Mouse (Mus musculus) forebrain, embryonic 15.5 days (tissue): Measurements from ENCODE around the gene Ipo5. TPM values are rescaled to one million over a fixed set of nuclear protein-coding genes. Genes with fewer than 3 reads are reported as not detected.

Experiments
- ATAC-seq: fragments of 200-750 bp; cut with Nextera tagmentation; replicated peaks from 2 replicates; pipeline ENCODE4 v1.8.0; 2017; ENCODE audit warnings: mild to moderate bottlenecking, moderate TSS enrichment, moderate library complexity
- H3K27ac ChIP-seq: fragments of 300-500 bp; sonication (generic); replicated peaks from 2 replicates; pipeline ENCODE4 v1.5.1; 2015; ENCODE audit warnings: mild to moderate bottlenecking, inconsistent platforms
- H3K27me3 ChIP-seq: fragments of 300-500 bp; sonication (generic); 2 replicates; pipeline ENCODE4 v1.6.1; 2015; ENCODE audit warnings: inconsistent platforms
- H3K36me3 ChIP-seq: fragments of 300-500 bp; sonication (generic); 2 replicates; pipeline ENCODE4 v1.6.1; 2015; ENCODE audit warnings: mild to moderate bottlenecking, inconsistent platforms
- H3K4me1 ChIP-seq: fragments of 300-500 bp; sonication (generic); 2 replicates; pipeline ENCODE4 v1.6.1; 2015; ENCODE audit warnings: inconsistent platforms
- H3K4me2 ChIP-seq: fragments of 300-500 bp; sonication (generic); replicated peaks from 2 replicates; pipeline ENCODE4 v1.6.1; 2015; ENCODE audit warnings: mild to moderate bottlenecking, inconsistent platforms
- H3K4me3 ChIP-seq: fragments of 300-500 bp; sonication (generic); 2 replicates; pipeline ENCODE4 v1.5.1; 2015; ENCODE audit warnings: mild to moderate bottlenecking, inconsistent platforms
- H3K9ac ChIP-seq: fragments of 300-500 bp; sonication (generic); replicated peaks from 2 replicates; pipeline ENCODE4 v1.6.1; 2015; ENCODE audit warnings: mild to moderate bottlenecking, inconsistent platforms
- H3K9me3 ChIP-seq: fragments of 300-500 bp; sonication (generic); 2 replicates; pipeline ENCODE4 v1.6.1; 2016; ENCODE audit warnings: inconsistent platforms
- WGBS: fragments of 180-500 bp; shearing (Covaris S2); methylation state at CpG from one replicate; pipeline ENCODE4 v1.1.7; 2015; ENCODE audit warnings: mixed read lengths; 5-methylcytosine and 5-hydroxymethylcytosine counted together
- polyA plus RNA-seq: library from polyadenylated mRNA; unstranded; fragments of >200 nt; fragmentation: Nextera tagmentation; extraction: Ambion mirVana; gene quantifications from 2 replicates; pipeline ENCODE4 v1.2.1, GENCODE M21; 2015

Gene Ipo5
- polyA plus RNA-seq, 1 experiment from 2014 or later = 84.0 TPM

- Histone ChIP-seq H3K36me3 (peaks cover 83% of the 10 kb centered on the region), H3K27me3 (no peaks in the 10 kb centered on the region), H3K27ac (no peak overlapping the region), H3K4me1 (no peaks in the 10 kb centered on the region), H3K4me3 (no peak overlapping the region), H3K4me2 (no peak overlapping the region), H3K9ac (no peak overlapping the region), H3K9me3 (no peaks in the 10 kb centered on the region)
- 92% methylated on average over 14 of the region's 14 CpGs for WGBS
- ATAC-seq = no peak
Observed at GRCm38 (mm10) chr14:120925731-120926585, 14.9 kb downstream of the Ipo5 start.

- Histone ChIP-seq H3K9ac (no peak overlapping the region), H3K27ac (no peak overlapping the region), H3K9me3 (no peaks in the 10 kb centered on the region), H3K4me3 (no peak overlapping the region), H3K36me3 (peaks cover 70% of the 10 kb centered on the region), H3K4me1 (no peaks in the 10 kb centered on the region), H3K4me2 (no peak overlapping the region), H3K27me3 (no peaks in the 10 kb centered on the region)
- ATAC-seq = no peak
- WGBS = 80% methylated on average over 4 of the region's 4 CpGs
Observed at GRCm38 (mm10) chr14:120931236-120931635, 20.2 kb downstream of the Ipo5 start.

- Histone ChIP-seq H3K4me3 (no peak overlapping the region), H3K27ac (no peak overlapping the region), H3K27me3 (no peaks in the 10 kb centered on the region), H3K4me1 (no peaks in the 10 kb centered on the region), H3K9me3 (no peaks in the 10 kb centered on the region), H3K4me2 (no peak overlapping the region), H3K9ac (no peak overlapping the region), H3K36me3 (peaks cover 68% of the 10 kb centered on the region)
- no peak for ATAC-seq
- 92% methylated on average over 8 of the region's 8 CpGs for WGBS
Observed at GRCm38 (mm10) chr14:120933624-120934023, 22.6 kb downstream of the Ipo5 start.

GRCm38 (mm10) chr14:120937102-120937501 is 26.1 kb downstream of the Ipo5 start:
- Histone ChIP-seq H3K27ac (no peak overlapping the region), H3K36me3 (peaks cover 88% of the 10 kb centered on the region), H3K27me3 (no peaks in the 10 kb centered on the region), H3K4me1 (no peaks in the 10 kb centered on the region), H3K9ac (no peak overlapping the region), H3K4me3 (no peak overlapping the region), H3K4me2 (no peak overlapping the region), H3K9me3 (no peaks in the 10 kb centered on the region)
- ATAC-seq = no peak
- WGBS = 67% methylated on average over 1 of the region's 1 CpGs

- no peak for ATAC-seq
- Histone ChIP-seq H3K36me3 (peaks cover 84% of the 10 kb centered on the region), H3K9ac (no peak overlapping the region), H3K9me3 (no peaks in the 10 kb centered on the region), H3K27me3 (no peaks in the 10 kb centered on the region), H3K4me3 (no peak overlapping the region), H3K4me2 (no peak overlapping the region), H3K27ac (no peak overlapping the region), H3K4me1 (peaks cover 8% of the 10 kb centered on the region; the same call in 1 of the 2 replicates)
- WGBS = 94% methylated on average over 9 of the region's 9 CpGs
Observed at GRCm38 (mm10) chr14:120942803-120943202, 31.8 kb downstream of the Ipo5 start.

- H3K4me1 ChIP-seq = peaks cover 8% of the 10 kb centered on the region; the same call in 1 of the 2 replicates
- H3K4me2 ChIP-seq = no peak overlapping the region
- ATAC-seq = no peak
- H3K9ac ChIP-seq = no peak overlapping the region
- peaks cover 78% of the 10 kb centered on the region for H3K36me3 ChIP-seq
- H3K27me3 ChIP-seq = no peaks in the 10 kb centered on the region
- no peak overlapping the region for H3K4me3 ChIP-seq
- H3K27ac ChIP-seq = no peak overlapping the region
- no peaks in the 10 kb centered on the region for H3K9me3 ChIP-seq
- 85% methylated on average over 7 of the region's 7 CpGs for WGBS
Observed at GRCm38 (mm10) chr14:120945146-120945545, 34.1 kb downstream of the Ipo5 start.

- peak; percentile 64 for ATAC-seq
- H3K27me3 ChIP-seq = no peaks in the 10 kb centered on the region
- peaks cover 8% of the 10 kb centered on the region; the same call in 1 of the 2 replicates for H3K4me1 ChIP-seq
- peaks cover 58% of the 10 kb centered on the region for H3K36me3 ChIP-seq
- no peaks in the 10 kb centered on the region for H3K9me3 ChIP-seq
- H3K27ac ChIP-seq = peak overlapping the region; percentile 38
- no peak overlapping the region for H3K4me2 ChIP-seq
- H3K4me3 ChIP-seq = no peak overlapping the region
- 33% methylated on average over 8 of the region's 8 CpGs for WGBS
- H3K9ac ChIP-seq = no peak overlapping the region
Observed at GRCm38 (mm10) chr14:120947104-120947503, 36.1 kb downstream of the Ipo5 start.

- ATAC-seq = no peak
- no peaks in the 10 kb centered on the region for H3K27me3 ChIP-seq
- no peak overlapping the region for H3K9ac ChIP-seq
- 92% methylated on average over 5 of the region's 5 CpGs for WGBS
- no peak overlapping the region for H3K4me2 ChIP-seq
- H3K9me3 ChIP-seq = no peaks in the 10 kb centered on the region
- H3K4me1 ChIP-seq = peaks cover 8% of the 10 kb centered on the region; the same call in 1 of the 2 replicates
- H3K27ac ChIP-seq = no peak overlapping the region
- H3K36me3 ChIP-seq = peaks cover 40% of the 10 kb centered on the region
- H3K4me3 ChIP-seq = no peak overlapping the region
Observed at GRCm38 (mm10) chr14:120949002-120949401, 38.0 kb downstream of the Ipo5 start.

- Histone ChIP-seq H3K9ac (no peak overlapping the region), H3K4me2 (no peak overlapping the region), H3K4me3 (no peak overlapping the region), H3K27me3 (no peaks in the 10 kb centered on the region), H3K4me1 (peaks cover 8% of the 10 kb centered on the region; the same call in 1 of the 2 replicates), H3K27ac (no peak overlapping the region), H3K9me3 (no peaks in the 10 kb centered on the region), H3K36me3 (peaks cover 30% of the 10 kb centered on the region)
- 91% methylated on average over 2 of the region's 2 CpGs for WGBS
- 0 out of 2 replicates have a peak, but pooled peaks have one; percentile 11 for ATAC-seq
Observed at GRCm38 (mm10) chr14:120950068-120950467, 39.0 kb downstream of the Ipo5 start.

GRCm38 (mm10) chr14:120952434-120952833 is 41.4 kb downstream of the Ipo5 start:
- 52% methylated on average over 2 of the region's 2 CpGs for WGBS
- H3K27me3 ChIP-seq = no peaks in the 10 kb centered on the region
- no peak for ATAC-seq
- no peak overlapping the region for H3K27ac ChIP-seq
- no peak overlapping the region for H3K9ac ChIP-seq
- no peak overlapping the region for H3K4me3 ChIP-seq
- no peaks in the 10 kb centered on the region for H3K9me3 ChIP-seq
- peaks cover 17% of the 10 kb centered on the region for H3K36me3 ChIP-seq
- no peak overlapping the region for H3K4me2 ChIP-seq
- 0 out of 2 replicates have a peak, but pooled peaks cover under 1% of the 10 kb centered on the region for H3K4me1 ChIP-seq

GRCm38 (mm10) chr14:120960551-120960950 is 49.5 kb downstream of the Ipo5 start:
- Histone ChIP-seq H3K27ac (no peak overlapping the region), H3K4me1 (no peaks in the 10 kb centered on the region), H3K9ac (no peak overlapping the region), H3K4me2 (no peak overlapping the region), H3K36me3 (no peaks in the 10 kb centered on the region), H3K9me3 (no peaks in the 10 kb centered on the region), H3K4me3 (no peak overlapping the region), H3K27me3 (no peaks in the 10 kb centered on the region)
- WGBS = 47% methylated on average over 8 of the region's 8 CpGs
- no peak for ATAC-seq

GRCm38 (mm10) chr14:120960991-120961390 is 50.0 kb downstream of the Ipo5 start:
- Histone ChIP-seq H3K27me3 (no peaks in the 10 kb centered on the region), H3K4me2 (no peak overlapping the region), H3K36me3 (no peaks in the 10 kb centered on the region), H3K27ac (no peak overlapping the region), H3K9me3 (no peaks in the 10 kb centered on the region), H3K9ac (no peak overlapping the region), H3K4me1 (no peaks in the 10 kb centered on the region), H3K4me3 (no peak overlapping the region)
- ATAC-seq = 0 out of 2 replicates have a peak, but pooled peaks have one; percentile 51
- 24% methylated on average over 5 of the region's 5 CpGs for WGBS
